Mouse (Mus musculus): ENCODE measurements at regions not wholly inside any gene's neighbourhood (a gene's known extent, or its start where the extent isn't known, plus 50 kb on each side); places are given as distances from the start of the nearest gene placed in this dataset.

DNA sequence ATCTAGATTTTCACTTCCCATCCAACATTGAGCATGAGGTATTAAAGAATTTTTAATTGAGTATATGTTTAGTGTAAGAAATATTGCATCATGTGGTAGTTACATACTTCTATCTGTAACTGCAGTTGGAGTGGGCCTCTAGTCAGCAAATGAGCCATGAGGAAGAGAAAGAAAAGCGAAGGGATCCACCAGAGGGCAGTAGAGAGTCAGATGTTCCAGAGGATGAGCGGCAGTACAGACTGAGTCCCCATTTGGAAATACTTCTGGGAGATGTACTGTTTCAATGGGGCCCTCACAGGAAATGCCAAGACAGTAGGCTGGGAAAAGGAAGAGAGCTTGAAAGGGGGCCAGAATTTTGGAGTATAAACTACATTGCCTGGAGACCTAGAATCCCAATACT, 221.2 kb downstream of the Myh15 start:
- peak; percentile 48 for DNase-seq

DNA sequence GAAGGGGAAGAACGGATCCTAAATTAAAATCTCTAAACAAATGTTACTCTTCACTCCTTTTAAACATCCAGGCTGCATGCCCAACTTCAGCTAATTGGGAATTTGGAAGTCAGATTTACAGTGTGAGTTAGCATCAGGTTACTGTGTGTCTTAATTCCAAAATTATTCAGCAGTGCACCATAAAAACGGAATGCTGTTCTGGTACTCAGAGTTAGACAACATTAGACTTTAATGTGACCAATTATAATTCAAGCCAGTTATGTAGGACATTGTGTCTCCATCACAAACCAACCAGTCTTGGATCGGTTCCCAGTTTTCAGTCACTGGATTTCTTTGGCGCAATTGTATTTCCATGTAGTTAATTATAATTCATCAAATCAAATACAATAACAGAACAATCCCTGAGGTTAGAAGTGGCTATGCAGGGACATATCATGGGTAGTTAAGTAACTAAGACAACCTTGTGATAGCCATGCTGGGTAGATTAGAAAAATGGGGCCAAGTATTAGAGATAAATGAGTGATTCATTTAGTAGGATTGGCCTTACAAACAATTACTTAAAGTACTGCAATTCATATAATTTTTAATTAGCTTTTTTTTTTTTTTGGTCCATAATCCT, 230.9 kb downstream of the Myh15 start:
- DNase-seq = no peak

DNA sequence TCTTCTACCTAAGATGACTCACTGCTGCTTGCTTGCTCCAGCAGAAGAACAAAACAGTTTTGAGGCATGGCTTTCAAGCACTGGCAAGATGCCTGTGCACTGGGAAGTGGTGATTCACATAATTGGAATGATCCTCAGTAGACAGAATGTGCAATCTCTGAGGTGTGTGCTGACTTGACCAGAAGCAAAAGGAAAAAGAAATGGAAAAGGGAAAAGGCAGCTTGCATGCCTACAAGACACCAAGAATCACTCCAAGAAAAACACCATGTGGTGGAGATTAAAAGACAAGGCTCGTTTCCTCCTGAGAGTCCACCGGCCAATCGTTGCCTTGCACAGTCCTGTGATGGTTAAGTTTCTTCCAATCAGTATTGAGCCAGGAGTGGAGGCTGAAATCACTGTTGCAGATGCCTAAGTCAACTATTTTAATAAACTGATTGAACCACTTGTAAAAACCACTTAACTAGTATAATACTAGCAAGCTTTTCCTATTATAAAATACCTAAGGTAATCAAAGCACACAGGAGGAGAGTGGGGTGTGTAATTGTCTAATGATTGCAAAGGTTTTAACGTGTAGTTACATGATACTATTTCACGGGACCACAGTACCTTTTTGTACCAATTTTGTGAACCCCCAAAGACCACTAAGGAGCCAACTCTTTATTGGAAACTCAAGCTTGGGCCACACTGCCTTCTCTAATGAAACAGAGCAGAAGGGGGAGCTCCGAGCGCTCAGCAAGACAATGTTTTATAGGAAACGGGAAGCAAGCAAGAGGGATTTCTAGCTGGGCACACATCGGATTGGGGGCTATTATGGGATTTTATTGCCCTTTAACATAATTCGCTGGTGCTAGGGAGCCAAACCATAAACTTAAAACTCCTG, 232.2 kb downstream of the Myh15 start:
- peak; percentile 45 for DNase-seq

DNA sequence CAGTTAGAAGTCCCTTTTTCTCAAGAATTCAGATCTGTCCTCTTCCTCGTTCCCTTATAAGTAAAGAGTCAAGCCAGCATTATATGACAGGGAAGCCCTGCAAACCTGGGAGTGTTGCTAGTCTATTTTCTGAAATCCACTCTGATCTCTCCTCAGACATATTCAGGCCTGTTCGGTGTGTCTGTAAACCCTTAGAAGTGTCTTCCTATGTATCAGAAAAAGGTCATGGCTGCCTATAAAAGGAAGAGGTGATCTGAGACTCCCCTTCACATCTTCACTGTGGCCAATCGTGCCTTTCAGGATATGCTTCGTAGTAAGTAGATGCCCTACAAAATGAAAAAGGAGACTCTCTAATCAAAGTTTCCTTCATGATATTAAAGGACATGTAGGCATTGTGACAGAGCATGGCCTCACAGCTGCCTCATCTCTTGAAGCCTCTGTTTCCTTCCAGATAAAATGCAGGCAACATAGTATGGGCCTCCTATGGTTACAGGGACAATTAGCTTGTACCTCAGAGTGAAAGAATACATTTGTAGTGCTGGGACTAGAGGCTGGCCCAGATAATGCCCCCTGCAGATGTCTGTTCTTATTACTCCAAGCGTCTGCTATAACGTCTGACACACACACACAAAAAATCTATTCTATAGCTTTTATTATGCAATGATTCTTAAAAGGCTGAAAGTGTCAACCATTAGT, 246.5 kb downstream of the Myh15 start:
- no peak for DNase-seq

DNA sequence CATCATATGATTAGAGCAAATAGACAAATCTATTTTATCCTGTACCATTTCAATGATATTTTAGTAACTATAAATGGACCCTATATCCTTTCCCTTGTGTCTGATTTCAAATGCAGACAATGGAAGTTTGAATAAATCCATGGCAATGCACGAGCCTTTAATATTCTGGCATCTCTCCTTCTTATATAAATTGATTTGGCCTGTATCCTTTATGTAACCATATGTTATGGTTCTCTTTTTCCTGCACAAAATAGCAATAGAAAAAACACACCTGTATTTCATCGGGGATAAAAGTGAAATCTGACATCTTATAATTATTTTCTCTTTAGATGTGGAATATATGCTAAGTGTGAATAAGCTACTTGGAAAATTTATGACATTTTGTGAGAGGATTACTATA, 247.1 kb downstream of the Myh15 start:
- no peak for DNase-seq

DNA sequence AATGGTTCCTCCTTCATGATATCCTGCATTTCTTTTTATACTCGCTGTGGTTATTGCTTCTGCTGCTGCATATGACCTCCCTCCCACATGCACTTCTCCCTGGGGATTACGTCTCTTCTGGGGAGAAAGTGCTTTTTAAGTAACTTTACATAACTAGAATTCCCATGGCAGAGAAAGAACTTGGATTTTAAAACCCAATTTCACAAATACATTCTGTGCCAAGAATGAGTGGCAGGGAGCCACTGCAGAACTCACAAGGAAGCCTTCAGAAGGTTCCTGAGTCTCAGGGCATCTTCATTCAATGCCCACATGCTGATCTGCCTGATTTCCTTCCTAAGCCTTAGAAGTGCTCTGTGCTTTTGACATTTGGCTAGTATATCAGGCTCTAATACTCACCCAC, 259.8 kb downstream of the Myh15 start:
- no peak for DNase-seq

DNA sequence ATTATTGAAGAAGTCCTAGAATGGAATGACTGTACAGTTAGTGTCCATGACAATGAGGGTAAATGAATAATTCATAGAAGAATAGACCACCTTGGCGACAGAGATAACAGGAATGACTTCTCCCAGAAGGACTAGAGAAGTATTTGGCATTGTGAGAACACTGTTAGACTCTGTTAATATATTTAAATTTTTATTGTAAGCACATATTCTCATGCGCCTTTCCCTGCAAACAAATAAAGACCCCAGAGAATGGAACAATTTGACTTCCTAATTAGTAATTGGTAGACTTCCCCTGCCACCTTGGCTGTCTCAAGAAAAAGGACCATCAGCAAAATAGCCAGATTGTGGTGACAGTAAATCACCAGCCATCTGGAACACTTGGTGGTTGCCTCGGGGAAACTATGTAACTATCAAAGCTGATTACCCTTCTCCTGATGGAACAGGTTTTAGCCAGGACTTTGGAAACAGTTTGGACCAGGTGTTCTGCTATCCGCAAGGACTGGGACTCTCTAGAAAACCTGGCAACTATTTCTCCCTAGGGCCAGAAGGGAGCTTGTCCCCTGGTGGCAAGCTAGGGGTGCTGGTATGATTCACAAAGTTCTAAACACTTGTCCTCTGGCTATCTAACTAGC, 261.9 kb downstream of the Myh15 start:
- DNase-seq = no peak

DNA sequence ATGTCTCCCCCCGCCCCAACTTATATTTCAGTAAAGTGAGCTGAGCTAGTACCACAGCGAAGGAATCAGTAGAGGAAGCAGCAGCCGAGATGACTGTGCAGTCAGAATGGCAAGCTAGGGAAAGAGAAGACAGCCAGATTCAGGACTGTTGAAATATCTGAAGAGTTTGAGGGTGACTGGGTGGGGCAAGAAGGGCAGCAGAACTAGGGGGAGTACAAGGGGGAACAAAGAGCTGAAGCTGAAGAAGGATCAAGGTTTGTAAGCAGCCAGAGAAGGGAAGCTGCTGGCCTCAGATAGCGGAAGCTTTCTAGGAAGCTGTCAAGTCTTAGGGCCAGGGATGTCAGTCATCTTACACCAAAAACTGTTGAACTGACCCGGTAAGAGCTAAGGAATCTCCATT, 262.5 kb downstream of the Myh15 start:
- no peak for DNase-seq

DNA sequence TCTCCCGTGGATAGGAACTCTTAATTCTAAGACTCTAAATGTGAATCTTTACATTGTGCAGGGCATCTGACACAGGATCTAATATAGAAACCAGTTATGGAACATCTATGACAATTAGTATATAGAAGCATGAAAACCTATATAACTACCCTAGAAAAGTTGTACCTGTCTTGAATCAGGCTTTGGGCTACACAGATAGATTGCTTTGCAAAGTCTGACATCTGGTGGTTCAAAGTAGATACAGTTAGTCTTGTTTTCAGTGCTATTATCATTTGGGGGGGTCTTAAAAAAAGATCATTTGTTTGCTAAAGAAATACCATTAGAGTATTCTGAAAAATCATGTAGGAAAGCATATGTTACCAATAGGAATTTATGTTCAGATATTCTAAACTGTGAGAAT, 264.7 kb downstream of the Myh15 start:
- DNase-seq = no peak

DNA sequence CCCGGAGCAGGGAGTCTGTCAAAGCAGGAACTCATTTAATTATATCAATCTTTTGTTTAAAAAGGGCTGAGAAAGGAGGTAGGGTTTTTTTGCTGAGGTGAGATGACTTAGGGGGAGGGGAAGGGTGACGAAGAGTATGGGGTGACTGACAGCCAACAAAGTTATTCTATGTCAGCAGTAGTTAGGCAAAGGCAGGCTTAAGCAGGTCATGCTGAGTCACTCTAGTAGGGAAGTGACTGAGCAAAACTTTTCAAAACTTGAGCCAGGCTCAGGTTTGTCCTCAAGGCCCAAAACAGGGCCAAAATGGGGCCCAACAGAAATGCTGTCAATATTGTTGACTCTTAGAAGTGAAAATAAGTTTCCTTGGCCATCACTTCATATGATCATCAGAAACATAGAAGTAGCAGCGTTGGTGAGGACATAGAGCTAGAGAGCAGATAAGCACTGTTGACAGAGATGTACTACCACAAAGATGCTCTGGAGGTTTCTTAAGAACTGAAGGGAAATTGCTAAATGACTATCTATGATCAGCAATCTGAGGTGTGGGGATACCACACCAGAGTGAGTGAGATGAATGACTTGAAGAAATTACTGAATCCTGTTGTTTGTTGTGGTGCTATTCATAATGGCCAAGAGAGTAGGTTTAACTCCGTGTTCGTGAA, 273.6 kb downstream of the Myh15 start:
- no peak for DNase-seq

DNA sequence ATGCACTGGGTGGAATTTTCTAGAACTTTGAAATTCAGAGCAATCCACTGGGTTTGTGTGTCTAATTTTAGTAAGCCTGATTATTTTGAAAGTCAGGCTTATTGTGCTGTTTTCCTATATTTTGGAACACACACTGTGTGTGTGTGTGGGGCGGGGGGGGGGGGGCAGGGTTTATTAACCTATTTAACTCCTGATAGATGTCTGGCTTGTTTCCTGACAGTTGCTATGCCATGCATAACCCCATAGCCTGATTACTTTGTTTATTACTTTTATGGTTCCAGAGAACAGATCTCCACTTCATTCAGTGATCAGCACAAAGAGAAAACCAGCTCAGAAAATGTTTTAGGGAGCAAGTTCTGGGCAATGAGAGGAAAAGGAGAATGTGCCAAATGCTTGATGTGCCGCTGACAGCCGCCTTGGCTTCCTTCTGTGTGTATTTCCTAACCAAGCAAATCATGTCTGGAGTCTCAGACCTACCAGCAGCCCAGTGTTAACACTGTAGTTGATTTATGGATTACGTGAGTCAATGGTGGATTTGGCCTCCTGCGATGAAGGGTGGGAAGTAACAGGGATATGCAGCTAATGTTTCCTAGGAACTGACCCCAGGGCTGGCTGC, 274.9 kb downstream of the Myh15 start:
- no peak for DNase-seq

DNA sequence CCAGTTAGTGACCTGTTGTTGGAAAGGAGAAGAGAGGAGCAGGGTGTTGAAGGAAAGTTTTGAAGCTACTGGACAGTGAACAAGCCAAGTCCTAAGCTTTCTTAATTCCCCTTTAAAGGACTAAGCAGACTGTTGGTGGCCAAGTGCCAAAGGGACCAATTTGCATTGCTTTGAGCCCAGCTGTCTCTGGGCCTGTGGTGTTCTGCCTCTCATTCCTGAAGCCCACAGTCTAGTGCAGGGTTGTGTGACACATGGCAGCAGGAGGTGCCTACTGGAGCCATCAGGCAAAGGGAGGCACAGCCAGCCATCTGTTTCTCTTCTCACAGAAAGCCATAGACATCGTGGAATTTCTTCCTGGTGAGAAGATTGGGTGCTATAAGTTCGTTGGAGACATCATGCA, 278.6 kb downstream of the Myh15 start:
- DNase-seq = no peak

DNA sequence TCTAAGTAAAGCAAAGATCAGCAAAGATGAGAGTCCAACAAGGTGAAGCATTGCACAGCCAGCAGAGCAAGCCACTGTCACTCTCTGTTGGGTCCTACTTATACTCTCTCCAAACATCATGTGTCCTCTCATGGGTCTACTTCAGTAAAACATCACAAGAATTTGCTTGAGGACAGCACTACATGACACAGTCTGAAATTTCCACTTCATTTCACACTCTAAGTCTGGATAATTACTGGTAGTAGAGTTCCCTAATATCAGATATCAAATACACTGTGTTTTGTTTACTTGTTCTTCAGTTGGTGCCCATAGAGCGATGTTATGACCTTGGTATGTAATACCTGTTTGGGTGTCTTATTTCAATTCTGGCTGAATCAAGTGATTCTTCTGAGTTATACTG, 280.7 kb downstream of the Myh15 start:
- no peak for DNase-seq

DNA sequence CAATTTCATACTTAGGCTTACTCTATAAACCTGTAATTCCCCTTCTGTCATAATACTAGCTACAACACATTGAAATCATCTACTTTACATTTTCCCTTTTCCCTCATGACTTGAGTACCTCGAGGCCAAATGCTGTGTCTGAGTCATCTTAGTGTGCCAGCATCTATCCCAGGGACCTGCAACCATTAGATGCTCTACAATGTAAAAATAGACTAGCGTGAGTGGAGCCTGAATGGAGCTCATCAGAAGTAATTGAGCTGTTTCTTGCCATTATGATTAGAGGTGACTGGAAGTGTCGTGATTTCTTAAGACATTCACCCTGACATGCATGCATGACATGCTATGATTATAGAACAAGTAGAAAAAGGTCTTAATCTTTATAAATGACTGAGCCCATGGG, 301.1 kb downstream of the Myh15 start:
- no peak for DNase-seq

DNA sequence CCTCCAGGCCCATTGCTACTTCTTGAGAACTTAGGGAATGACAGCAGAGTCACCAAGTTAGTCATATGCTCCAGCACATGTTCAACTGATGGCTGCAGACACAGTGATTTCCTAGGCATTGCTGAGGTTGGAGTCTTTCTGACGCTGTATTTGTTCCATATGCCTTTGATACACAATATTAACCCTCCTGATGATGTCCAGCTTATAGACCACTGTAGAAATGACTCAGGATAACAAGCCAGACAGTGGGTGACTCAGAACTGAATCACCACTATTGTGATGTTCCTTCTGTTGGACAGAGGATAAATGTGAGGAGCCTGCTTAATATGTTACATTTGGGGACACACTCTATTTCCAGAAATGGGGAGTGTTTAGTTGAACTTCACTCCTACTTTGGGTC, 304.4 kb downstream of the Myh15 start:
- no peak for DNase-seq

DNA sequence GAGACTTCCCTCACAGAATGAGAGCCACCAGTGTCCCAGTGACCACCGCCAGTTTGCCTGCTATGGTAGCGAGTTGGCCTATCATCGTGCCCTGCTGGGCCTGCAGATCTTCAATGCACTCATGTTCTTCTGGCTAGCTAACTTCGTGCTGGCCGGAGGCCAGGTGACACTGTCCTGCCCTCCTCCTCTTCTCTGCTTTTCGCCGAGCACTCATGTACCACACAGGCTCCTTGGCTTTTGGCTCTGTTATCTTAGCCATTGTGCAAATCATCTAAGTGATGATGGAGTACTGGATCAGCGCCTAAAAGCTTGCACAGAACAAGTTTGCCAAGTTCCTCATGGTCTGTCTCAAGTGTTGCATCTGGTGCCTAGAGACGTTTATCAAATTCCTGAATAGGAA, 312.2 kb downstream of the Myh15 start:
- DNase-seq = no peak

DNA sequence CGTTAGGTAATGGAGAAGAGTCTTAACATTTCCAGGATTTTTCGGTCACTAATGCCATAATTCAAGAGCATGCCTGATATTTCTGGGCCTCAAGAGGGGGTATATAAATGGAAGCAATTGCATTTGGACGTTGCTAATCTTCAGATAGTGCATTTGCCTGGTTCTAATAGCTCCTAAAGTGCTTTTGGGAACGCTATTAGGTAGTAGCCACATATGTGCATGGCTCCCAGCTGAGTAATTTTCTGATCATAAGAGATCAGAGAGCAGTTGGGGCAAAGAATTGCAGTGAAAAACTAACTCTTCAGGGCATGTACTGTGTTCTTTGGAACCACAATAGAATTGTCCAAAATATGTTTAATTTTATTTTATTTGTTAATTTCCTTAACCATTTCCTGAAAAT, 317.8 kb downstream of the Myh15 start:
- DNase-seq = no peak

DNA sequence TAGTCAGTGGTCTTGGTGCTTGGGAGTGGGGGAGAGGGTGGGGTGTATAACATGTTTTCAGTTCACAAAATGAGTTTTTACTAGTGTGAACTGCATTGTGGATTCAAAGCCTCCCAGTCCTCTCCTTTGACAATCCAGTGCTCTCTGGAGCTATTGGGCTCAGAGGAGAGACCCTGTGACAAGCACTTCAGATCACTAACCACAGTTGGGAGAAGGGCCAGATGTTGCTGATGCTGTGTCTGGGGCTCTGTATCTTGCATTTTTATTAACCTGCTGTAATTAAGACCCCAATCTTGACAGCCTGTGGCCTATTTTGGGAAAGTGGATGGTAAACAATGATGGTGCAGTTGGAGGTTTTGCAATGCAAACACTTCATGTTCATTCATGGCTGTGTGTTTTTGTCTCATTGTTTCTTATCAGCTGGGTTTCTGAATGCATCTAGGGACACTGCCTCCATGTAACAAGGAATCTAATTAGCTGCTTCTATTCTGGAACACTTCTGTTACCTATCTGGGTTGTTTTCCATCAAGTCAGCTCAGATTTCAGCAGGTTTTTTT, 320.0 kb upstream of the Ift57 start:
- DNase-seq = no peak

DNA sequence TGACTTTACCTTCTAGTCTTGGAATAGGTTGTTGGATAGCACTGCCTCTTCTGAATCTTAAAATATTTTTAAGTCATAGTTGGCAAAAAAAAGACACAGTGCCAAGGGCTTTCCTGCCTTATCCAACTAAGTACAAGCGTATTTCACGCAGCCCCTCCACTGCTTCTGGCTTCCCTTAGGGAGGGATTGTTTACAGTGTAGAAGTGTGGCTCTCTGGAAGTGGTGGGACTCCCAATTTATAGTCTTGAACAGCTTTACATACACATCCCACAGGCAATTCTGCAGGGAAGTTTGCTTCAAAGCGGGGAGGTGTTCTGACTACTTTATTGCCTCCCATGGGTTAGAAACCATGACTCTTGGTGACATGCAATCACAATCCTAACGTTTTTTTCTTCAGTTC, 310.9 kb upstream of the Ift57 start:
- DNase-seq = no peak

DNA sequence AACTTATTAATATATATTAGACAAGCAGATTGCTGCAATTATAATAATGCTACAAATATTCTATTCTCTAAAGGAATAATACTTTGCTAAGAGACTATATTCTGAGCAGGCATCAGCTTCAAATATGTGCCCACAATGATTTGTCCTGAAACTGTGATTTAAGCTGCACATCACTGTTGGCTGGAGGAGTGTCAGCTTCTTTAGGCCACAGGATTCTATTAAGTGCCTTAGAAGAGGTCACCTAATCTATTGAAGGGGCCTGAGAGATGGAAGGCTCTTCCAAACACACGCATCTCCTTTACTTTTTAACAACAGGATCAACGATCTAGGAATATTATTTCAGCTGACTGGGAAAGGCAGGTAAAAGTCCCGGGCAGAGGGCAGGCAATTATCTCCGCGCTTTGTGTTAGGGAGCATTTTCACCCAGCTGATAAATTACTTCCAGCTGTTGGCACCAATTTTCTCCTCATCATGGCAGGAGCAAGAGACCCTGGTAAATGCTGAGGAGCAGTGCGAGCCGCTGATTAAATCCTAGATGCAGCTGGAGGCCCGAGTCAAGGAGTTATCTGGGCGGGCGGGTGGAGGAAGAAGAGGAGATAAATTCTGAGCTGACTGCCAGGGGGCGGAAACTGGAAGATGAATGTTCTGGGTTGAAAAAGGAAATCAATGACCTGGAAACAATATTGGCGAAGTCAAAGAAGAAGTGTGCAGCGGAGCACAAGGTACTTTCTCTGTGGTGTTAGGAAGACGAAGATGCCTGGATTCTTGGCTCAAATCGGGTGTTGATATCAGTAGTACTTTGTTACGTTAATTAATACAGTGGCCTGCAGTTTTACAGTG, 290.9 kb upstream of the Ift57 start:
- DNase-seq = no peak

DNA sequence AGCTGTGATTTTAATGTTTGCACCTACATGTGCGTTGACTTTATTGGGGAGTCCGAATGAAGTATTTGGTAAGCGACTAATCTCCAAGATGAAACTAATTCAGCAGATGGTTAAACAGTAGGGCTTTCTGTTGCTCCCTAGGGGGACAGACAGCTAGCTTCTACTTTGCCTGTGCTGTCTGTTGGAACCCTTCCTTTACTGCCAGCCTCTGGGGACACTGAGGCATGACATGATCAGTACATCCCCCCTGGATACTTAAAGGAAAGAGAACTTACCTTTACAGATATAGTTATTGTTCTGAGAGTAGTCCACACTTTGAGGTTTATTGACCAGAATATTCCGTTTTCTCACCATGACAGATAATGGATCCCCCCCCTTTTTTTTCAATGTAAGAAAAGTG, 289.8 kb upstream of the Ift57 start:
- DNase-seq = no peak
